Mouse (Mus musculus) brain, adult 10 weeks (tissue): ENCODE measurements around the gene Gm49337. TPM values are rescaled to one million over a fixed set of nuclear protein-coding genes. Genes with fewer than 3 reads are reported as not detected.

ENCODE experiments used
- polyA plus RNA-seq: library from polyadenylated mRNA; stranded (reverse); fragments of 350-450 nt; fragmentation: Illumina TruSeq; extraction: RNeasy Lipid Tissue Mini Kit (QIAGEN cat#74804); gene quantifications from one replicate; pipeline ENCODE4 v1.2.3, GENCODE M21; 2015; ENCODE audit warnings: low read depth, low replicate concordance

Gm49337 gene
- polyA plus RNA-seq, result not detected

DNA sequence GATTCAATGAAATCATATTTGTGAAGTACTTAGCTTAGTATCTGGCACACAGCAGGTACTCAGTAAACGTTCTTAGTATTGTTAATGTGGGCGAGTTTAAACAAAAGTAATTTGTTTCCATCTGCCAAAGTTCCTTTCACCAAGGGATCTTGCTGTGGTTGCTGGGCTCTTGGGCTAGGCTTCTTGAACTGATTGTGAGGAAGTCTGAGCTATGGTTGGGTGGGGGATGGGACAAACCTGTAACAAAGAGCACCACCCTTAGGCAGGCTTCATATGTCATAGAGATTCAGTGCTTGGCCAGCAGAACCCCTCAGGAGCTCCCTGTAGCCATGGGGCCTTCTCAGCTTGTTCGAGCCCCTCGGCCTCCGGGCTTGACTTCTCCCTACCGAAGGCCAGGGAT lies at the start of gene Gm49337, which contains the start of gene 1700042G07Rik:
Gene Gm49337, plus strand, starts transcription at position 313 of the 400 bp plus-strand sequence.
Gene 1700042G07Rik, plus strand, starts transcription at position 301 of the 400 bp plus-strand sequence.

GRCm38 (mm10) chr4:116123602-116124519 lies 49.3 kb upstream of the Gm49337 start, which contains the start of the genes Rad54l and Pomgnt1:
Gene Rad54l (minus strand): TSS chr4:116123690.
Gene Pomgnt1 (plus strand): TSS chr4:116123840.

DNA sequence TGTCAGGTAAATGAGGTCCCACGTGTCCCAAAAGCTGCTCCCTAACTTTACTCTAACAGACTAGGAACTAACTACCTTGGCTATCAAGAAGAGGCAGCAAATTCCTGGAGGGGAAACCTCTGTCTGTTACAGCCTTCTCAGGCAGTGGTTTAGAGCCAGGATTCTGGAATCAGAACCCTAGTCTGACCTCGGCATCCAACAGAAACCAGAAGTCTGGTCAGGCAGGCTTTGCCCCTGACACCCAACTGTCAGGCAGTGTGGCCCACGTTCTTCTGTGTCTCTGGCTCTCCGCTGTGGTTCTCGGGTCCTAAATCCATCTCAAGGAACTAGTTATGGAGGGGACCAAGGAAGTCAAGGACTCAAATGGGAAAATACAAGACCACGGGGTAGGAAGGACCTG lies 21.9 kb upstream of the Gm49337 start, which contains the start of gene Lurap1:
Gene Lurap1, minus strand, starts transcription at position 101 of the 400 bp plus-strand sequence.

DNA sequence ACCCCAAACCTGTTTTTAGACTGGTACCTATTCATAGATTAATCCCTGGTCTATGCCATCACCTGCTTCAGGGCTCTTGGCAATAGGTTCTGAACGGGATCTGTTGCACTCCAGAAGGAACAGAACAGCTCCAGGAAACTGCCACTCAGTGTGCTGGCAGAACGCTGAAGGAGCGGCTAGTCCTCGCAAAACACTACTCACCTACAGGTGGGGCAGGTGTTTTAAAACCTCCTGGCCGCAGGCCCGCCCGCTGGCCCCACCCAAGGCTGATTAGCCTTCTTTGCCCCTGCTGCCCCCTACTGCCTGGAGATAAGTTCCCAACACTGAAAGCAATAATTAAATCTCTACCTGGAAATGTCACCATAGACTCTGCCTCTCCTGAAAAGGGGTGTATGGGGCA lies 5.8 kb upstream of the Gm49337 start, which contains the start of gene Tspan1:
Gene Tspan1, minus strand, starts transcription at position 198 of the 400 bp plus-strand sequence.

DNA sequence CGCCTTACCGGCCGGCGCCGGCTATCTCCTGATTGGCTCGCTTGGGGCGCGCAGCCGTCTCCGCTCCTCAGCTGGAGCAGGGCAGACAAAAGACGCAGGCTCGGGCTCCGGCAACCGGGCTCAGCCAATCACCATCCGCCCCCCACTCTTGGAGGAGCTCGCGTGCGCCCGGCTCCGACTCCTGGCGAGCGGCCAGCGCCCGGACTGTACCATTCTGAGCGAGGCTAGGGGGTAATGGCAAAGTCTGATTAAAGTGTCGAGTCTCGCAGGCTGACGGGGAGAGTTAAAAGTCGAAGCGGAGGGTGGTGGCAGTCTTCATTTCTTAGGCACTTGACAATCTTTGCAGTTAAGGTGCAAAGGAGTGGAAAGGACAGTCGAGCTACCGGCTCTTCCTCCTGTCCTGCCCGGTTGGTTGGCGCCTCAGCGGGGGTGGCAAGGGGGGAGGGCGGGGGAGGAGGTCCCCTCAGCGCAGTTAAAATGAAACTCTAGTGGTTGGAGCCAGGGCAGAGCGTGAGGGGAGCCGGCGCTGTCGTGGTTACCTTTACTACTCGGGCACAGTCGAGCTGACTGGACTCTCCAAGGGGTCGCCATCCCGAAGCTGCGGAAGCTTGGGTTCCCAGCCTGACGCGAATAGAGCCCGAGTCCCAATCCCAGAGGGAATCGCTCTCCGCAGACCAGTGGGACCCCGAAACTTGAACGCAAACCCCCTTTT lies 48.1 kb downstream of the Gm49337 start, which contains the start of gene Pik3r3:
Gene Pik3r3, plus strand, starts transcription at position 479 of the 712 bp plus-strand sequence.

Other genes starting within 250 kb of the Gm49337 start
- 0.31 TPM for gene Dmbx1, start 233.5 kb upstream of the Gm49337 start, polyA plus RNA-seq
- gene Faah, start 155.5 kb upstream of the Gm49337 start, polyA plus RNA-seq, result 71.7 TPM
- 12.3 TPM for gene Nsun4, start 119.5 kb upstream of the Gm49337 start, polyA plus RNA-seq
- gene Uqcrh, start 98.3 kb upstream of the Gm49337 start, polyA plus RNA-seq, result 1,361 TPM
- gene Lrrc41, start 98.1 kb upstream of the Gm49337 start, polyA plus RNA-seq, result 27.0 TPM
- 0.70 TPM for gene Rad54l, start 49.7 kb upstream of the Gm49337 start, polyA plus RNA-seq
- 75.8 TPM for gene Pomgnt1, start 49.5 kb upstream of the Gm49337 start, polyA plus RNA-seq
- gene Lurap1, start 22.0 kb upstream of the Gm49337 start, polyA plus RNA-seq, result 12.5 TPM
- not detected for gene Tspan1, start 5.8 kb upstream of the Gm49337 start, polyA plus RNA-seq
- gene 1700042G07Rik, start within 50 bp of the Gm49337 start, polyA plus RNA-seq, result not detected
- gene Pik3r3, start 48.2 kb downstream of the Gm49337 start, polyA plus RNA-seq, result 37.6 TPM